Mouse (Mus musculus): ENCODE measurements at regions not wholly inside any gene's neighbourhood (a gene's known extent, or its start where the extent isn't known, plus 50 kb on each side); places are given as distances from the start of the nearest gene placed in this dataset.

DNA sequence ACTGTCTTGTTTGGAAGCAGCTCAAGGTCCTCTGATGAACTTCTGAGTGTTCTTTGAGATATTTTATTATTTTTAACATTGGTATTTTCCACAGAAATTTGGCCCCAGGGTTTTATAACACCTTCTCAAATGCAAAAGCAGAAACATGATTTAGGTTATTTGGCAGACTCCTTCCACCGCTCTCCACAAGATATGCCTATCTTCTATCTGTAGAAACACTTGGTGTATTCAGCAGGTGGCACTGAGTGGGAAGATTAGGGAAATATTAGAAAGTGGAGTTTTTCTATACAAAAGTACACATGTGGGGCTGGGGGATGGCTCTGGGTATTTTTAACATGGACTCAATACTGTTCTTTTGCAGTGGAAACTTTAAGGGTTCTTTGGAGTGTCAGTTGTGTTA lies 475.3 kb downstream of the Dach1 start:
- 98% methylated on average over 1 of the region's 1 CpGs for WGBS

DNA sequence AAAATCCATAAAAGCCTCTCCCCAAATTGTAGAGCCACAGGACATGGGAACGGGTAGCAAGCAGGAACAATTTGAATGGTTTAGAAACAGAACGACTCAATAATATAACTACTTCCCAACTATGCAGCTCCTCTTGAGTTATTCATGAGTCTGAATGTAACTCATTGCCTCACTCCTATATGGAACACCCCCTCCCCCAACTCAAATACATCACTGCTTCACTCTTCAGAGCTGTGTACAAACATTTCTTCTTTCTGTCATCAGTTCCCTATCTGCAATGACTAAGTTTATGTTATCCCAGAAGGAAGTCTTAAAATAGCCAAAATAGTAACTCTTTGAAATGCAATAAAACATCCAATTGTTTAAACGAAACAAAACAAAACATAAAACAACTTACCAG lies 484.9 kb downstream of the Dach1 start:
- 64% methylated on average over 3 of the region's 3 CpGs for WGBS
- no peak for DNase-seq (ENCODE audit: low read depth, low spot score)

More for the DNA sequence above, 475.3 kb downstream of the Dach1 start:
- no peak for DNase-seq (ENCODE audit: low read depth, low spot score)

GRCm38 (mm10) chr14:97667806-97668205 lies 501.8 kb downstream of the Dach1 start:
- DNase-seq (ENCODE audit: low read depth, low spot score): no peak
- whole genome bisulfite sequencing: 48% methylated on average over 2 of the region's 2 CpGs

DNA sequence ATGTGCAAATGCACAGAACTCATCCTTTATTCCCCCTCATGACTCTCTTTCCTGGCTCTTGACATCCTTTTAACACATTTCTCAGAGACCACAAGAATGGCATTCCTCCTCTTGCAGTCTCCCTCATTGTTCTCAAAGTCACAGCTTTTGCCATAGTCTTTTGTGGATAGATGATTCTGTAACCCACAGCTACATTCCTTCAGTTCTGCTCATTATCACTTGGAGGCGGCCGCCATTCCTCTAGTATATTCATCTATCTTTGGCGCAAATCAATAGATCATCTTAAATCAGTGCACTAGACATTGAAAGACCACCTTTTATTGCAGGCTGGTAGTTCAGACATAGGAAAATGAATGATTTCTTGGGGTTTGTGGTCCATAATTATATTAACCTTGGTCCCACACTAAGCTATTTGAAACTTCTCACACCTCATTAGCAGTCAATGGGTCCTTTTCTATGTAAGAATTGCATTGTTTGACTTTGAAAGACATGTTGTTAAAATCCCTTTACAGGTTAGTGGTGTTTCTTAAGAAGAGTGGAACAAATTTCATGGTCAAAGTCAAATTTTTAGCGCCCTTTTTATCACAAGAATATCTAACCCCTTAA lies 531.3 kb downstream of the Dach1 start:
- WGBS: 84% methylated on average over 4 of the region's 4 CpGs
- DNase-seq (ENCODE audit: low read depth, low spot score): no peak

- WGBS: 69% methylated on average over 1 of the region's 1 CpGs
- no peak for DNase-seq (ENCODE audit: low read depth, low spot score)
Measured at GRCm38 (mm10) chr14:97611438-97611837, 558.1 kb downstream of the Dach1 start.

DNA sequence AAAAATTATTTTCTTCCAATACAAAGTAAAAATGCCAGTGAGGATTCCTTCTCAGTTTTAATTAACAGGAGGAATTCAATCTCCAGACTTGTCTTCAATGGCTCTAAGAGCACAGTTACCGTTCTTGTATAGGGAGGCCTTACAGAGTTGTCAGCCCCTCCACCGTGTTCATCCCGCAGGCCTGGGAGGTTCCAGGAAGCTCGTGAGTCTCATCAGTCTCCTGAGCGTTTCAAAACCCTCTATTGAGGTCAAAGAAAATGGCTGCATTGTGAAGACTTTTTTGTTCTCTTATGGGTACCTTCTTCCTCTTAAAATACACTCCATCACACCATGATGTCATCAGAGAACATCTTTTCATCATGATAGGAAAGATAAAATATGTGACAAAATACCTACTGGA lies 572.9 kb downstream of the Dach1 start:
- WGBS: 87% methylated on average over 5 of the region's 5 CpGs

GRCm38 (mm10) chr14:97588611-97589010 lies 581.0 kb downstream of the Dach1 start:
- WGBS: 51% methylated on average over 4 of the region's 4 CpGs
- DNase-seq (ENCODE audit: low read depth, low spot score): no peak

More for the DNA sequence above, 572.9 kb downstream of the Dach1 start:
- no peak for DNase-seq (ENCODE audit: low read depth, low spot score)

- DNase-seq (ENCODE audit: low read depth, low spot score): no peak
- WGBS: 30% methylated on average over 7 of the region's 7 CpGs
Measured at GRCm38 (mm10) chr14:97588182-97588581, 581.4 kb downstream of the Dach1 start.

DNA sequence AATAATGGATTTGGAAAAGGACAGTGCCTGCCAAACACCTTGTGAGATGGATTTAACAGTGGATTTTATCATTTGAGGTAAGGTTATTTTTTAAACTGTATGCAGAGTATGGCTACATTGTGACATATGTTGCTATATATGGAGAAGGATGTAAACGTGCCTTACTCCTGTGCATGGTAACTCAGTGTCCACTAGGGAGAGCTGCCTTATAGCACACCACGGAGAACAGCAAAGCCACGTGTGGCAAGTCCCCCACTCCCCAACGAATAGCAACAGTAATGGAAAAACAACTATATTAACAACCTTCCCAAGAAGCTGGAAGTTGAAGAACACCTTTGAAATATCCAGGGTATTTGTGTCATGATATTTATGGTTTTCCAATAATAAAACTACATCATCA lies 582.6 kb downstream of the Dach1 start:
- no peak for DNase-seq (ENCODE audit: low read depth, low spot score)
- 16% methylated on average over 4 of the region's 4 CpGs for WGBS

DNA sequence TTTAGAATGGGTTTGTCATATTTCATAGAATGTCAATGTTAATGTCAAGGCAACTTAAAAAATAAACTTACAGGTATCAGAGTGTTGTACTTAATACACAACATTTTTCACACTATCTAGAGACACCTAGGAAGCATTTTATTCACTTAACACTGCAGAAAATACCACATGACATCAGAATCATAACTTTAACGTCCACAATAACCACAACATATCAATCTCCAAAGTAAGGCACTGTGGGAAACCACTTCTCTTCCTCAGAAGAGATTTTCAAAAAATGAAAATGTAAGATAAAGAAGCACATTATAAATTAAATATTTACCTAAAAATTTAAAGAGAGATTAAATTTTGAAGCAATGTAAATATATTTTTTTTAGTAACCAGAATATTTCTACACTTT lies 599.3 kb downstream of the Dach1 start:
- DNase-seq (ENCODE audit: low read depth, low spot score): no peak
- WGBS: 64% methylated on average over 1 of the region's 1 CpGs

DNA sequence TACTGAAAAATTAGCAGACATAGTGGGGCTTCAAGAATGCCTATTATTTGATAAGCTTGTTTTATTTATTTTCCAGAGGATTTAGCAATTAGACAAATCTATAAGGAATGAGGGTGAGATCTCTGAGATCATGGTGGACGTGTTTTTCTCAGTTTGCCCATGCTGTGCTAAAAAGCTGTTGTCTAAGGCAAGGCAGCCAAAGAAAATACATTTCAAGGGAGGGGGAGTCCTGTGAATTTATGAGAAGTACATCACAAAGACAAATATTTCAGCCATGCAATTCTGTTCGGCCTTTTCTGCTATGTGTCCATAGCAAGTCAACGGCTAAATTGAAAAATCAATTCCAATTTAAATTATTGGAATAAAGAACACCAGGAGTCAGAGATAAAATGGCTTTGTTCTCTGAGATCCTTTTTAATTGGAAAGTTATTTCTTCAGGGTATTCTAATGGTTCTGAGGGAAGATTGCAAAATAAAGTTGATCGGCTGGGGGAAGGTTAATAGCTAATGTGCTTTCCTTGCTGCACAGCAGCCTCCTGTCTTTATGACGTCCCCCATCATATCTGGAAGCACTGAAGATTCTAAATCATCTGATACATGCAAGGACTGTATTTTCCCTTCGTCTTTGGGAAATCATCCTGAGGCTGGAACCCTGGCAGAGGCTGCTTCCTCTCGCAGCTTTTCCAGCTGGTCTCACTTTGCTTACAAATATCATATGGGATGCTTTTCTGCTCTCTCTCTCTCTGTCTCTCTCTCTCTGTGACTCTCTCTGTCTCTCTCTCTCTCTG lies 609.3 kb downstream of the Dach1 start:
- WGBS: 46% methylated on average over 7 of the region's 7 CpGs
- no peak for DNase-seq (ENCODE audit: low read depth, low spot score)

DNA sequence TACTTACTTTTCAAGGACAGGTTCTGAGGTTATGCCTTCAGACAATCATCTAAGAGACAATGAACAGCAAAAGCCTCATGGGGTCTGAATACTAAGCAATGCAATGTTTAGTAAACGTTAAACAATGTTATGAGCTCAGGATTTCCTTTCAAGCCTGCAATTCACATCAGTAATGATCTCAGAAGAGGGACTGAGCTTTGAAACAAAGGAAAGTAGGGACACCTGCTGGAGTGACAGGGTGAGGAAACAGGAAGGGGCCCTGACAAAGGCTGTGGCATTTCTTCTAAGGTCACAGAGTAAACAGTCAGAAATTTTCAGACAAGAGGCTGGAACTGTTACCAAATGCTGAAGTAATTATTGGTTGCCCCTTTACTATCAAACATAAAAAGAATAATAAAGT lies 610.0 kb downstream of the Dach1 start:
- DNase-seq (ENCODE audit: low read depth, low spot score): no peak
- WGBS: 0% methylated on average over 1 of the region's 1 CpGs

GRCm38 (mm10) chr14:97558289-97558688 lies 611.3 kb downstream of the Dach1 start:
- 84% methylated on average over 2 of the region's 2 CpGs for WGBS
- no peak for DNase-seq (ENCODE audit: low read depth, low spot score)

- 81% methylated on average over 1 of the region's 1 CpGs for WGBS
- no peak for DNase-seq (ENCODE audit: low read depth, low spot score)
Measured at GRCm38 (mm10) chr14:97557888-97558287, 611.7 kb downstream of the Dach1 start.

DNA sequence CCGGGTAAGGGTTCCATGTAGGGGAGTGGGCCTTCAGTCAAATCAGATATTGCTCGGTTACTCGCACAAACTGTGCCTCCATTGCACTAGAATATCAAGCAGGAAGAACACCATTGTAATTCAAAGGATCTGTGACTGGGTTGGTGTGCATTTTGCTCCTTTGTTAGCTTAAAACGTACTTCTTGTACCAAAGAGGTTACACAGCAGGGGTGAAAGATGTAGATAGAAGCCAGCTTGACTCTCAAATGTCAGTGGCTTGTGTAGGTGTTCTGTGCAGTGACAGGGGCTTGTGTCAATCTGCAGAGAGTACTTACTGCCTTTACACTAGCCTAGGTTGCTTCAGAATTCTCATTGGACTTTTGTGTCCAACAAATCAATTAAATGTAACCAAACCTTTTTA lies 623.3 kb downstream of the Dach1 start:
- no peak for DNase-seq (ENCODE audit: low read depth, low spot score)
- 91% methylated on average over 4 of the region's 4 CpGs for WGBS

DNA sequence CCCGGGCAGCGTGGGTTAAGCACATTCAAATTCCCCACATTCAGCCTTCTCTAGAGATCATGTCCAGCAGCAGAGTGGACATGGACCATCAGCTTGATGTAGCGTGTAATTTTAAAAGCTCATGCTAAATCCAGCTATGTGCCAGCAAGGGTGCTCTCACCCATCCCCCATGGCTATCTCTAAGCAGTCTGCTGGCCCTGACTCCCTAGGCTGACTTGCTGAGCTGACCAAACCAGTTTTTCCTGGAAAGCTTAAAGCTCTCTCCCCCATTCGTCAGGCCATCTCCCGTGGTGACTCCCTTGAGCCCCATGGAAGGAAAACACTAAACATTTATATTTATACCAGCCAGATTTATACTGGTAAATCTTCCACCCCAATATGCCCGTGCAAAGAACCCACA lies 625.3 kb downstream of the Dach1 start:
- DNase-seq (ENCODE audit: low read depth, low spot score): peak; percentile 6
- 50% methylated on average over 6 of the region's 6 CpGs for WGBS

GRCm38 (mm10) chr14:97537012-97537411 lies 632.6 kb downstream of the Dach1 start:
- no peak for DNase-seq (ENCODE audit: low read depth, low spot score)
- 94% methylated on average over 5 of the region's 5 CpGs for WGBS

GRCm38 (mm10) chr14:97511318-97511717 lies 658.2 kb downstream of the Dach1 start:
- WGBS: 34% methylated on average over 1 of the region's 1 CpGs

GRCm38 (mm10) chr14:97489427-97490347 lies 679.9 kb downstream of the Dach1 start:
- WGBS: 87% methylated on average over 10 of the region's 10 CpGs
- no peak for DNase-seq (ENCODE audit: low read depth, low spot score)

More at GRCm38 (mm10) chr14:97511318-97511717, 658.2 kb downstream of the Dach1 start:
- DNase-seq (ENCODE audit: low read depth, low spot score): no peak

DNA sequence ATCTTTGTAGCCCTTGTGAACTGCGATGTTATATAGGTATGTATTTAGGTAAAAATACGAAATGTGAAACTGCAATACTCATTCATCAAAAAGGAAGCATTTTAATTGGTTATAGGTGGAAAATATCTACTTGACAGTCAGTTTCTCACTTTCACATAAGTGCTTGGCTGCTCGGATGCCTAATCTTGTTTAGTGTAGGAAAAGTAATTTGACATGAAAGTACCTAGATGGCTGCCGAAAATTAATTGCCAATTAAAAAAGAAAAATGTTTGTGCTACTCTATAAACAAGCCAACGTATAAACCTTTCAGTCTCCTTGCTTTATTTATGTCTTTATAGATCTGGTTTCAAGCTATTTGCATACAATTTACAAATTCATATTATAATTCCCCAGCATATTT lies 691.3 kb downstream of the Dach1 start:
- no peak for DNase-seq (ENCODE audit: low read depth, low spot score)
- 69% methylated on average over 5 of the region's 5 CpGs for WGBS
